Mouse (Mus musculus) G1E (cell line): ENCODE results near the gene Zbed4.

Experiments used
- CTCF ChIP-seq: IDR thresholded peaks from 2 replicates; pipeline ENCODE4 v1.5.1; 2012; ENCODE audit warnings: low read depth, low read length, inconsistent platforms, mixed read lengths
- GATA1 ChIP-seq: IDR thresholded peaks from 2 replicates; pipeline ENCODE4 v1.6.1; 2012; ENCODE audit warnings: borderline replicate concordance, low read length, inconsistent platforms, mixed read lengths
- GATA2 ChIP-seq: IDR thresholded peaks from 2 replicates; pipeline ENCODE4 v1.6.1; 2012; ENCODE audit warnings: low read depth, low read length, inconsistent platforms, borderline replicate concordance
- POLR2AphosphoS5 ChIP-seq: IDR thresholded peaks from 2 replicates; pipeline ENCODE4 v1.6.1; 2012; ENCODE audit warnings: low read depth, low read length, inconsistent platforms; ENCODE audit not compliant: insufficient replicate concordance
- TAL1 ChIP-seq: conservative IDR thresholded peaks from 2 replicates; pipeline ENCODE4 v1.6.1; 2012; ENCODE audit warnings: low read depth, low read length, inconsistent platforms, mixed read lengths

DNA sequence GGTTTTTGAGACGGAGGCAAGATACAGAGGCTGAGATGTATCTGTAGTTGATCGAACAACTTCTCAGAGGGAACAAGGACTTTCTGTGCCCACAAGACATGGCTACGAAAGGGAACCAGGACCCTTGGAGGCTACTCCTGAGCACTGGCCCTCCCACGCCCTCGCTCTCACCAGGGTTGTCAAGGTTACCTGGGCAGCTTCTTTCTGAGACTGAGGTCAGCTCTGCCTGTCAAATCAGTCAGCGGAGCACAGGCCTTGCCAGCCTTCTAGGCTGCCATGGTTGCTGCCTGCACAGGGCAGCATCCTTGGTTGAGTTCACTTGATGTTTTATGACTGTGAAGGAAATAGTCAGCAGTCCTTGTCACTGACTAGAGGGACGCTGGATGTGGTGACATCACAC, 71.1 kb downstream of the Zbed4 start:
- no peak for TF ChIP-seq TAL1
- no peak for TF ChIP-seq CTCF
- TF ChIP-seq GATA1, result no peak
- TF ChIP-seq POLR2AphosphoS5, result no peak
- no peak for TF ChIP-seq GATA2
